Mouse (Mus musculus) heart, postnatal 0 days (tissue): ENCODE results near the gene Specc1.

ENCODE experiments used
- CTCF ChIP-seq: IDR thresholded peaks from 2 replicates; pipeline ENCODE4 v1.5.1; 2016; ENCODE audit warnings: antibody characterized with exemption, control low read depth, low read depth
- EP300 ChIP-seq: IDR thresholded peaks from 2 replicates; pipeline ENCODE4 v1.6.1; 2016; ENCODE audit warnings: antibody characterized with exemption, low read depth

- TF ChIP-seq EP300 = no peak
- TF ChIP-seq CTCF = no peak
Measured at GRCm38 (mm10) chr11:62019857-62020256, 63.3 kb downstream of the Specc1 start.
